ENCODE assay signal across 15 mouse cellular contexts in the genomic region with DNA sequence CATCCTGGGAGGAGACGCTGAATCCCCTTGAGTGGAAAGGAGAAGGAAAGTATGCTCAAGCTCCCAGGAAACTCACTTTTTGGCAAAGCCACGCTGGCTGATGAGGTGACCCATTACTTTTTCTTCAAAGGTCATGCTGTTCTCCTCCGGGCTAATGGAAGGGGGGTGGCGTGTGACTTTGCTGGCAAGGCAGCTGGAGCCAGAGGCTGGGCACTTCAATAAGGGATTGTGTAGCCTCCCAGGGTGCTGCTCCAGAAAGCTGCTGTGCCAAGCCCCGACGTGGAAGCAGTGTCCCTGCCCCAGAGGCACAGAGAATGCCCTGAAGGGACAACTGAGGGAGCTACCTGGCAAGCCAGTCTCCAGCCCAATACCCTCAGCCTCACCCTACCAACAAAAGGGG.
A peak's percentile ranks its signal among the peaks of the same experiment; 100 is the strongest.
DNase-seq lines count a peak whose midpoint lies in the region; ATAC-seq lines count a peak whose summit lies in the region.
"Had no signal": no experiment of that assay in that cellular context is flagged by ENCODE, and none has a peak within 500 bp of the region (broad histone marks: within the 10 kb centered on the region; RNA-seq: fewer than 3 reads in every experiment).

No protein-coding gene starts in this region.

- H3K27ac ChIP-seq in midbrain, embryonic 12.5 days (replicated peaks), result peak overlapping the region; percentile 83
- H3K27ac ChIP-seq in midbrain, embryonic 10.5 days (replicated peaks), result no peak overlapping the region
- peak overlapping the region; percentile 83 for H3K27ac ChIP-seq in midbrain, embryonic 15.5 days
- H3K27ac ChIP-seq: embryonic facial prominence, embryonic 15.5 days; heart, embryonic 15.5 days; intestine, embryonic 15.5 days; limb, embryonic 13.5 days had no signal

- peak; percentile 28; the same call in 1 of the 2 replicates for ATAC-seq in cerebellum, adult (ENCODE audit: insufficient number of reproducible peaks, low FRiP score, low TSS enrichment)
- ATAC-seq in midbrain, embryonic 12.5 days (ENCODE audit: low FRiP score, low read depth), result no peak
- no peak for ATAC-seq in midbrain, embryonic 15.5 days (replicated peaks)
- ATAC-seq: intestine, embryonic 15.5 days; Patski had no signal

- no peaks in the 10 kb centered on the region for H3K27me3 ChIP-seq in midbrain, embryonic 12.5 days
- no peaks in the 10 kb centered on the region for H3K27me3 ChIP-seq in midbrain, embryonic 10.5 days (ENCODE audit: low read depth, poor library complexity, severe bottlenecking)
- no peaks in the 10 kb centered on the region for H3K27me3 ChIP-seq in midbrain, embryonic 15.5 days (replicated peaks)
- H3K27me3 ChIP-seq: embryonic facial prominence, embryonic 15.5 days; intestine, embryonic 15.5 days had no signal

- no peak overlapping the region for H3K4me3 ChIP-seq in midbrain, embryonic 12.5 days
- no peak overlapping the region for H3K4me3 ChIP-seq in midbrain, embryonic 10.5 days
- H3K4me3 ChIP-seq in midbrain, embryonic 15.5 days, result no peak overlapping the region
- H3K4me3 ChIP-seq: embryonic facial prominence, embryonic 15.5 days; heart, embryonic 15.5 days; intestine, embryonic 15.5 days; limb, embryonic 13.5 days had no signal

- no peak overlapping the region for H3K9ac ChIP-seq in midbrain, embryonic 12.5 days (replicated peaks)
- no peak overlapping the region for H3K9ac ChIP-seq in midbrain, embryonic 15.5 days
- H3K9ac ChIP-seq: embryonic facial prominence, embryonic 15.5 days; heart, embryonic 15.5 days; intestine, embryonic 15.5 days; limb, embryonic 13.5 days had no signal

- no peaks in the 10 kb centered on the region for H3K9me3 ChIP-seq in midbrain, embryonic 12.5 days
- no peaks in the 10 kb centered on the region for H3K9me3 ChIP-seq in midbrain, embryonic 10.5 days (replicated peaks)
- no peaks in the 10 kb centered on the region for H3K9me3 ChIP-seq in midbrain, embryonic 15.5 days
- H3K9me3 ChIP-seq: embryonic facial prominence, embryonic 15.5 days; heart, embryonic 15.5 days; intestine, embryonic 15.5 days; limb, embryonic 13.5 days had no signal

- peaks cover 20% of the 10 kb centered on the region for H3K4me1 ChIP-seq in midbrain, embryonic 12.5 days
- peaks cover 28% of the 10 kb centered on the region for H3K4me1 ChIP-seq in midbrain, embryonic 10.5 days
- peaks cover 24% of the 10 kb centered on the region for H3K4me1 ChIP-seq in midbrain, embryonic 15.5 days
- H3K4me1 ChIP-seq: embryonic facial prominence, embryonic 15.5 days; heart, embryonic 15.5 days; limb, embryonic 13.5 days had no signal

- 85% methylated on average over 6 of the region's 6 CpGs for WGBS in midbrain, embryonic 12.5 days
- WGBS in midbrain, embryonic 10.5 days, result 90% methylated on average over 6 of the region's 6 CpGs
- WGBS in midbrain, embryonic 15.5 days, result 73% methylated on average over 6 of the region's 6 CpGs

- H3K4me2 ChIP-seq in midbrain, embryonic 12.5 days (replicated peaks), result no peak overlapping the region
- no peak overlapping the region for H3K4me2 ChIP-seq in midbrain, embryonic 15.5 days
- H3K4me2 ChIP-seq: embryonic facial prominence, embryonic 15.5 days; heart, embryonic 15.5 days; intestine, embryonic 15.5 days; limb, embryonic 13.5 days had no signal

- H3K36me3 ChIP-seq in midbrain, embryonic 12.5 days, result 0 out of 2 replicates have a peak, but pooled peaks cover 3% of the 10 kb centered on the region
- H3K36me3 ChIP-seq in midbrain, embryonic 10.5 days, result 0 out of 2 replicates have a peak, but pooled peaks cover 7% of the 10 kb centered on the region
- H3K36me3 ChIP-seq in midbrain, embryonic 15.5 days (replicated peaks), result 0 out of 2 replicates have a peak, but pooled peaks cover 3% of the 10 kb centered on the region
- H3K36me3 ChIP-seq: embryonic facial prominence, embryonic 15.5 days; heart, embryonic 15.5 days; intestine, embryonic 15.5 days; limb, embryonic 13.5 days had no signal

- intact Hi-C loops in heart, postnatal 14 days (cut with DNase I), result no loop called here

- DNase-seq in cerebellum, adult 8-10 months, result no peak
- DNase-seq in heart, adult 11 months, result peak; percentile 92
- no peak for DNase-seq in heart, postnatal 14 days
- DNase-seq in midbrain, embryonic 10.5 days (ENCODE audit: low spot score), result no peak
- no peak for DNase-seq in adrenal gland, adult 8-10 months
- DNase-seq: kidney, postnatal 25 days; lung, adult 18-20 months had no signal
